Mouse (Mus musculus): ENCODE measurements around the gene Commd7. TPM values are rescaled to one million over a fixed set of nuclear protein-coding genes. Genes with fewer than 3 reads are reported as not detected.
"Not testable (repeated sequence)": the region's sequence is repeated elsewhere in the genome, so short reads cannot be mapped to it uniquely, and the experiment has no call there.

The Commd7 gene
- total and polyA plus RNA-seq, 2 experiments: 6.3 to 13.7 TPM

DNA sequence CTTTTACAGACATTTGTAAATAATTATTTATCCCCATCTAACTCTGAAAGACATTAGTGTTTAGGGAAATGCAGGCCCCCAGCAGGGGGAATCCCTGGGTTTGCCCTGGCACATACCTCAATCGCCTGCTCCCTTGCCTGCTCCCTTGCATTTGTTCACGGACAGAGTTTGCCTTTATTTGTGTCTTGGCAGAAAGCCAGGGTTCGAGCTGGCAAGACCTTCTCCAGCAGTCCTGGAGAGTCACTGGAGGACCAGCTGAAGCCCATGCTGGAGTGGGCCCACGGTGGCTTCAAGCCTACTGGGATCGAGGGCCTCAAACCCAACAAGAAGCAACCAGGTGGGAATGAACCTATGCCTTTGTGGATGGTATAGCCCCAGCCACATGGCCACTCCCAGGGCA lies 37.5 kb upstream of the Commd7 start:
- no peak for TF ChIP-seq POLR2A (IDR thresholded peaks at IDR 0.05; ENCODE audit: extremely low read depth, insufficient read depth, low read length)
- no peak for TF ChIP-seq CTCF (IDR thresholded peaks at IDR 0.05; ENCODE audit: low read depth, low read length)
- H3K4me3 ChIP-seq (ENCODE audit: insufficient read depth, low read depth, low read length): no peak overlapping the region
- H3K9ac ChIP-seq (ENCODE audit: low read depth, low read length): no peak overlapping the region
- 0 out of 2 replicates have a peak, but pooled peaks cover 2% of the 10 kb centered on the region for H3K4me1 ChIP-seq (ENCODE audit: control insufficient read depth, insufficient read depth, low read length)
- peak; percentile 36 for DNase-seq (ENCODE audit: extremely low read depth, low read depth, low spot score)
- H3K36me3 ChIP-seq (ENCODE audit: control insufficient read depth, insufficient read depth, low read length): peaks cover 4% of the 10 kb centered on the region
- H3K27ac ChIP-seq (replicated peaks; ENCODE audit: insufficient read depth, low read depth, low read length): no peak overlapping the region
- no peaks in the 10 kb centered on the region for H3K79me2 ChIP-seq (ENCODE audit: control insufficient read depth, insufficient read depth, low read length)
- WGBS: 31% methylated on average over 5 of the region's 5 CpGs
- no peaks in the 10 kb centered on the region for H3K27me3 ChIP-seq (ENCODE audit: control insufficient read depth, insufficient read depth, low read length)

DNA sequence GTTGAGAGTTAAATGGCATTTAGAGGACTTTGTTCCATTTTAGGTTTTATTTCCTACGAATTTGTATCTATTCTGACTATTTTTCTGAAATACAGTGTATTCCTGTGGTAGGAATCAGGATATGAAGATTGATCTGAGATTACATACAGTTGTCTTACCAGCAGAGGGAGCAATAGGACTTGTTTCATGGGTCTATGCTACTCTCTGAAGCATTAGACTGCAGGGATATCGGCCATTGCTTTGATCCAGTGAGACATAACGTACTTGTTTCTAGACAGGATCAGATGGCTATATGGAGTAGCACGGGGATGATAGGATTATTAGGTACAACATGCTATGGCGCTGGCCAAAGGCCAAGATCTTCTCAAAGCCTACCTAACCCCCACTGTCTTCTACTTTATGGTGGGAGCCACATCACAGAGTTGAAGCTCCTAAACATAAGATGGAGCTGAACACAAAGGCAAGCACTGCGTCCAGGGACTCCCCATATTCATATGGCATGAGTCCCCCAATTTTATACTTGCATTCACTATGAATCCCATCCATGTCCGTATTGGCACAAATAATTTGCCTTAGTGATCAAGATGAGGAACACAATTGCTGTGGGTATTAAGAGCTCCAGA lies 36.3 kb upstream of the Commd7 start:
- Histone ChIP-seq H3K36me3 (ENCODE audit: control insufficient read depth, insufficient read depth, low read length) (peaks cover 4% of the 10 kb centered on the region), H3K9ac (ENCODE audit: low read depth, low read length) (no peak overlapping the region), H3K27me3 (ENCODE audit: control insufficient read depth, insufficient read depth, low read length) (no peaks in the 10 kb centered on the region), H3K4me1 (ENCODE audit: control insufficient read depth, insufficient read depth, low read length) (0 out of 2 replicates have a peak, but pooled peaks cover 2% of the 10 kb centered on the region), H3K27ac (replicated peaks; ENCODE audit: insufficient read depth, low read depth, low read length) (no peak overlapping the region), H3K79me2 (ENCODE audit: control insufficient read depth, insufficient read depth, low read length) (no peaks in the 10 kb centered on the region), H3K4me3 (ENCODE audit: insufficient read depth, low read depth, low read length) (no peak overlapping the region)
- peak; percentile 66 for DNase-seq (ENCODE audit: extremely low read depth, low read depth, low spot score)
- TF ChIP-seq POLR2A (IDR thresholded peaks at IDR 0.05; ENCODE audit: extremely low read depth, insufficient read depth, low read length) (no peak), CTCF (IDR thresholded peaks at IDR 0.05; ENCODE audit: low read depth, low read length) (peak; percentile 49; the same call in 1 of the 2 replicates)
- WGBS: 55% methylated on average over 7 of the region's 7 CpGs

- DNase-seq (ENCODE audit: extremely low read depth, low read depth, low spot score): no peak
Observed at GRCm38 (mm10) chr2:153665401-153665800, 32.8 kb upstream of the Commd7 start.

DNA sequence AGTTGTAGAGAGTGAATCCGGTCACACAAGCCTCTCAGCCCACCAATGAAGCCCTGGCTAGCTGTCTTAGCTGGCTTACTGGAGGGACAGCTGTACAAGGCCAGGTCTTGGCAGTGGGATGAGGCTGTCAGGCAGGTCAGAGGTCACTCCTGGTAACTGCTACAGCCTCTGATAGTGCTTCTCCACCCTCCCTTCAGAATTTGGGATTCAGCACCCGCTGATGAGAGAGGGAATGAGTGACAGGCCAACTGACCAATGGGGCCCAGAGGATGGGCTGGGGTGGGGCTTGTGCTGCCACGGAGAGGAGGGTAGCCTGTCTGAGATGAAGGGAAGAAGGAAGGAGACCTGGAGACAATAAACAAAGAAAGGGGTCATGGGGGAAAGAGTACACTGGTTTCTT lies 28.0 kb upstream of the Commd7 start:
- DNase-seq (ENCODE audit: extremely low read depth, low read depth, low spot score): peak; percentile 64
- TF ChIP-seq POLR2A (IDR thresholded peaks at IDR 0.05; ENCODE audit: extremely low read depth, insufficient read depth, low read length): no peak
- no peak for TF ChIP-seq CTCF (IDR thresholded peaks at IDR 0.05; ENCODE audit: low read depth, low read length)
- Histone ChIP-seq H3K79me2 (ENCODE audit: control insufficient read depth, insufficient read depth, low read length) (no peaks in the 10 kb centered on the region), H3K9ac (ENCODE audit: low read depth, low read length) (no peak overlapping the region), H3K27me3 (ENCODE audit: control insufficient read depth, insufficient read depth, low read length) (no peaks in the 10 kb centered on the region), H3K27ac (replicated peaks; ENCODE audit: insufficient read depth, low read depth, low read length) (no peak overlapping the region), H3K4me1 (ENCODE audit: control insufficient read depth, insufficient read depth, low read length) (peaks cover 26% of the 10 kb centered on the region), H3K36me3 (ENCODE audit: control insufficient read depth, insufficient read depth, low read length) (peaks cover 4% of the 10 kb centered on the region; the same call in 1 of the 2 replicates), H3K4me3 (ENCODE audit: insufficient read depth, low read depth, low read length) (no peak overlapping the region)
- 32% methylated on average over 3 of the region's 3 CpGs for WGBS

More at GRCm38 (mm10) chr2:153665401-153665800, 32.8 kb upstream of the Commd7 start:
- no peak overlapping the region for H3K27ac ChIP-seq (replicated peaks; ENCODE audit: insufficient read depth, low read depth, low read length)
- no peaks in the 10 kb centered on the region for H3K27me3 ChIP-seq (ENCODE audit: control insufficient read depth, insufficient read depth, low read length)
- H3K4me1 ChIP-seq (ENCODE audit: control insufficient read depth, insufficient read depth, low read length): peaks cover 6% of the 10 kb centered on the region; the same call in 1 of the 2 replicates
- peaks cover 6% of the 10 kb centered on the region; the same call in 1 of the 2 replicates for H3K36me3 ChIP-seq (ENCODE audit: control insufficient read depth, insufficient read depth, low read length)
- no peak overlapping the region; the same call in 1 of the 2 replicates for H3K9ac ChIP-seq (ENCODE audit: low read depth, low read length)
- H3K79me2 ChIP-seq (ENCODE audit: control insufficient read depth, insufficient read depth, low read length): no peaks in the 10 kb centered on the region
- 75% methylated on average over 7 of the region's 7 CpGs for WGBS
- TF ChIP-seq POLR2A (IDR thresholded peaks at IDR 0.05; ENCODE audit: extremely low read depth, insufficient read depth, low read length): no peak
- TF ChIP-seq CTCF (IDR thresholded peaks at IDR 0.05; ENCODE audit: low read depth, low read length): no peak
- H3K4me3 ChIP-seq (ENCODE audit: insufficient read depth, low read depth, low read length): no peak overlapping the region

GRCm38 (mm10) chr2:153657659-153658058 lies 25.1 kb upstream of the Commd7 start:
- 21% methylated on average over 8 of the region's 8 CpGs for WGBS
- H3K36me3 ChIP-seq (ENCODE audit: control insufficient read depth, insufficient read depth, low read length); H3K79me2 ChIP-seq (ENCODE audit: control insufficient read depth, insufficient read depth, low read length); DNase-seq (ENCODE audit: extremely low read depth, low read depth, low spot score); H3K27ac ChIP-seq (replicated peaks; ENCODE audit: insufficient read depth, low read depth, low read length); H3K4me3 ChIP-seq (ENCODE audit: insufficient read depth, low read depth, low read length); H3K9ac ChIP-seq (ENCODE audit: low read depth, low read length); H3K27me3 ChIP-seq (ENCODE audit: control insufficient read depth, insufficient read depth, low read length): not testable (repeated sequence)
- peaks cover 26% of the 10 kb centered on the region for H3K4me1 ChIP-seq (ENCODE audit: control insufficient read depth, insufficient read depth, low read length)

GRCm38 (mm10) chr2:153651681-153652080 lies 19.1 kb upstream of the Commd7 start:
- Histone ChIP-seq H3K4me1 (ENCODE audit: control insufficient read depth, insufficient read depth, low read length) (peaks cover 13% of the 10 kb centered on the region), H3K27me3 (ENCODE audit: control insufficient read depth, insufficient read depth, low read length) (no peaks in the 10 kb centered on the region), H3K36me3 (ENCODE audit: control insufficient read depth, insufficient read depth, low read length) (no peaks in the 10 kb centered on the region), H3K79me2 (ENCODE audit: control insufficient read depth, insufficient read depth, low read length) (peaks cover 9% of the 10 kb centered on the region), H3K27ac (replicated peaks; ENCODE audit: insufficient read depth, low read depth, low read length) (no peak overlapping the region), H3K4me3 (ENCODE audit: insufficient read depth, low read depth, low read length) (no peak overlapping the region), H3K9ac (ENCODE audit: low read depth, low read length) (no peak overlapping the region)
- TF ChIP-seq POLR2A (IDR thresholded peaks at IDR 0.05; ENCODE audit: extremely low read depth, insufficient read depth, low read length): no peak
- TF ChIP-seq CTCF (IDR thresholded peaks at IDR 0.05; ENCODE audit: low read depth, low read length): no peak
- WGBS: 89% methylated on average over 3 of the region's 3 CpGs
- no peak for DNase-seq (ENCODE audit: extremely low read depth, low read depth, low spot score)
